Mouse (Mus musculus): ENCODE measurements around the gene Wasf2.

Wasf2 gene

GRCm38 (mm10) chr4:133235415-133235814 lies 105.1 kb downstream of the Wasf2 start:
- no peak for DNase-seq (ENCODE audit: low spot score)

DNA sequence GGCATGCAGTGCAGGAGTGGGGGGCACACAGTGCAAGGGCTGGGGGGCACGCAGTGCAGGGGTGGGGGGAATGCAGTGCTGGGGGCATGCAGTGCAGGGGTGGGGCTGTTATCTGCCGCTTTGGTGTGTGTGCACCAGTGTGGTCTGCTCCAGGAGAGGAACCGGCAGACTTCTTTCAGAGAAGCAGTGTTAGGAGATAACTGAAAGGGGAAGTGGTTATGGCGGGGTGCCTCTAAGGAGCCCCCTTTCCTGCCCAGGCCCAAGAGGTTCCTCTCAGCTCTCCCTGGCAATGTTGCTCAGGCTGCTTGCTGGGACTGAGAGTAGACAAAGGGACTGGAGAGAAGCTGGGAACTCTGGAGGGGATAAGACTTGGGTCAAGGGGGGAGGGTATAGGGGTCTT lies 107.6 kb downstream of the Wasf2 start:
- DNase-seq (ENCODE audit: low spot score), result no peak

DNA sequence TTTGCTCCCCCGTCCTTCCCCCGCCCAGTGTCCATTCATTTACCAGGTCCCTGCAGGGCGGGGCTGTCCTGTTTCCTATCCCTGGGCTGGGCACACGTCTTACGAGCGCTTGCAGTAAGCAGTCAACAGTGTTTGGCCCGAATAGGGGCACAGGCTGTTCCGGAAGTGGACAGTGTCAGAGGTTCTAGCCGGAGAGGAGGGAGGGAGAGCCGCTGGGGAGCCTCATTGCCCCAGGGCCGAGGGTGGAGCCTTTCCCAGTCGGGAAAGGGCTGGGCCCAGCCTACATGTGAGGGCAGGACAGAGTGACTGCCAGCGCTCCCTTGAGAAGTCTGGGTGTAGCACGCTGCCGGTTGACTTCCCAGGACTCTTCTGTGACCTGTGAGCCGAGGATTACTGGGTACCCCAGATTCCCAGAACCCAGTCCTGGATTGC lies 110.2 kb downstream of the Wasf2 start, which contains the start of gene Map3k6:
TSS of gene Map3k6 (plus strand) at position 329 of the 432 bp plus-strand sequence.
- no peak for DNase-seq (ENCODE audit: low spot score)

DNA sequence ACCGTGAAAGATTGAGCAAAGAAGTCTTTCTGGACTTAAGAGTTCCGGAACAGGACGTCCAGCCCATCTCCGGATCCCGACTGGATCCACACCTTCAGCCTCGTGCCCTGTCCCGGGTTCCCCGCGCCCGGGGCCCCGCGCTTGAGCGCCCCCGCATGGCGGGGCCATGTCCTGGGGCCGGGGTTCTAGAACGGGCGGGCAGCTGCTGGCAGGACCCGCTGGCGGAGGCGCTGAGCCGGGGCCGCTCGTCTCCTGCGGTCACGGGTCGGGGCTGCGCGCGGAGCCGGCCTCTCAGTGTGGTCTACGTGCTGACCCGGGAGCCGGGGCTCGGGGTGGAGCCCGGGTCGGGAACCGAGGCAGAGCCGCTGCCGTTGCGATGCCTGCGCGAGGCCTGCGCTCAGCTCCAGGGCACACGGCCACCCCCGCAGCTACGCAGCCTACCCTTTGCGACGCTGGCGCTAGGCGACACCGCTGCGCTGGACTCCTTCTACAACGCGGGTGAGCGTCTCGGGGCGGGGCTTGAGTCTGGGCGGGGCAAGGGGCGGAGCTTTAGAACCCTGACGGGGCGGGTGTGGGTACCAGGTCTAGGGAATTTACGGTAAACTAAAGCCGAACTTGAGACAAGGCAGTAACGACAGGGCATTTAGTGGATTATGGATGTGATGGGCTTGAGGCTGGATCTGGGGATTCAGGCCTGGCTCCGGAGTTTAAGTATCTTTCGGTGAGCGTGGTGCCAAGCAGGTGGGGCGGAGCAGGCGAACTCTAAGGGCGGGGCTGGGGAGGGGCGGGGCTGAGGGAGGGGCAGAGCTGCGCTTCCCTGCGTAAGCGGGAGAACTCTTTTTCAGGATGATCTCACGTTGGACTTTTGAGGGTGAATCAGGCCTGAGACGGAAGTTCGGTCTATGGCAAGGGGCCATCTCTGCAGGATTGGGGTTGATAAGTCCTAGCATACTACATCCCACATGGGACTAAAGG lies 110.9 kb downstream of the Wasf2 start:
- DNase-seq (ENCODE audit: low spot score), result peak; percentile 65

- DNase-seq (ENCODE audit: low spot score), result no peak
Measured at GRCm38 (mm10) chr4:133241910-133242309, 111.6 kb downstream of the Wasf2 start.

- no peak for DNase-seq (ENCODE audit: low spot score)
Measured at GRCm38 (mm10) chr4:133242710-133243109, 112.4 kb downstream of the Wasf2 start.

- no peak for DNase-seq (ENCODE audit: low spot score)
Measured at GRCm38 (mm10) chr4:133243538-133243937, 113.2 kb downstream of the Wasf2 start.

DNA sequence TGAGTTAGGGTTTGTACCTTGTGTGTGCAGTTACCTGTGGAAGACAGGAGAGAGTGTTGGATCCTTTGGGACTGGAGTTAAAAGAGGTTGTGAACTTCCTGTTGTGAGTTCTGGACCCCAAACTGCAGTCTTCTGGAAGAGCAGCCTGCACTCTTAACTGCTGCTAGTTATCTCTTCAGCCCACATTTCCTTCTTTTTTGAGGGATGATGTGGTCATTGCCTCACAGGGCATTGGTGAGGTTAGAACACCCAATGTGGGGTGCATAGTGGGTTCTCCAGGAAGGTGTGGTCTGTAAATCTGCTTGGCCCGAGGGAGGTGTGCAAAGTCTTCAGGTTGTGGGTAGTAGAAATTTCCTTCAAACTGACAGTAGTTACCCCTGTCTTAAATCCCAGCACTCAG lies 114.0 kb downstream of the Wasf2 start:
- no peak for DNase-seq (ENCODE audit: low spot score)

DNA sequence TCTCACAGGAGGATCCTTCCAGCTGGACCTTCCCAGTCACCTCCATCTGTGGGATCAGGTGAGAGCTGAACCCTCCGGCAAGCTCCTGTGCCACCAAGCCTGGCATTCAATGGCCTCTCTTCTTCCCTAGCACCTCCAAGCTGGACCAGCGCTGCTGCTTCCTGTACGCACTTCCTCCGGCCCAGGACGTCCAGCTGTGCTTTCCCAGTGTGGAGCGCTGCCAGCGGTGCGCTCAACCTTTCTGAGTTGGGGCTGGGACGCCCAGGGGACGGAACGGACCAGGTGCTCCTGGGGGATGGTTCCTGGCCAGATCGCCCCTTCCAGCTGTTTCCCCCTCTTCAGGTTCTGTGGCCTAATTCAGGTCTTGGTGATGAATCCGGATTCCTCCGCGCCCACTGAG lies 116.8 kb downstream of the Wasf2 start:
- no peak for DNase-seq (ENCODE audit: low spot score)

GRCm38 (mm10) chr4:133247806-133248449 lies 117.6 kb downstream of the Wasf2 start:
- DNase-seq (ENCODE audit: low spot score), result no peak
